Mouse (Mus musculus): ENCODE results near the gene Olfr91. TPM values are rescaled to one million over a fixed set of nuclear protein-coding genes. Genes with fewer than 3 reads are reported as not detected.
"Not testable (repeated sequence)": the region's sequence is repeated elsewhere in the genome, so short reads cannot be mapped to it uniquely, and the experiment has no call there.

The Olfr91 gene
- not detected in 2 replicates for polyA plus RNA-seq (2012; rRNA removed)

DNA sequence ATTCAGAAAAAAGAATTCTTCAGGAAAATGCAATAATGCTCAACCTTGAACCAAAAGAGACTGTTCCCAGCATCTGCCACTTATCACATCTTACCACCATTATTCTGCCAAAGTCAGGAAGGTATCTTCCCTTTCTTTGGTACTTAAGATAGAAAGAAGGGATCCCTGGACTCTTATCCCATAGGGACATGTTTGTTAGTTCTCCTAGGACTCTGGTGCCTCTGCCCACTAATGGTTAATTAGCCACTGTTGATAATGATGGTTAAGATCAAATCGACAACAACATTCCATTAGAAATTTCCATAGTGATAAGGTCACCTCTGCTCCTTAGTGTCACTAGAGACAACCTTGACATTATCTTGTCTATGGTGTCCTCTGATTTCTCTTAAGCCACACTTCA is at the start of gene Olfr91:
TSS of gene Olfr91 (minus strand) at position 101 of the 400 bp plus-strand sequence.
- 94% methylated on average over 1 of the region's 1 CpGs for WGBS
- DNase-seq (ENCODE audit: low read depth, low spot score) = no peak

DNA sequence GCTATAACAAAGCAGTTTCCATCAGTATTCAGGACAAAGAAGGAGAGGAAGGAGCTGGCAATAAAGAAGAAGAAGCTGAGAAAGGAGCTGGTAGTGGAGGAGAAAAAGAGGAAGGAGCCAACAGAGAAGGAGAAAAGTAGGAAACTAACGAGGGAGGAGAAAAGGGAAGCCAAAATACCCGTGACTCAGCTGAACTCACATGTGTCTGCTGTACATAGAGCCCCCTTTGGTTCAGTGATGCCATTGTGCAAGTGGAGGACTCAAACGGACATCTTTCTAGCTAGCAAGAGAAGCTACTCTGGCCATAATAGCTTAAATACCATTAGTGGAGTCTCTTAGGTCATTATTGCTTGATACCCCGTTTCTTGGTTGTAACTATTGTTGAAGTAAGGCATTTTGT is 33.3 kb upstream of the Olfr91 start:
- DNase-seq (ENCODE audit: low read depth, low spot score) = not testable (repeated sequence)
- WGBS = 61% methylated on average over 4 of the region's 4 CpGs

DNA sequence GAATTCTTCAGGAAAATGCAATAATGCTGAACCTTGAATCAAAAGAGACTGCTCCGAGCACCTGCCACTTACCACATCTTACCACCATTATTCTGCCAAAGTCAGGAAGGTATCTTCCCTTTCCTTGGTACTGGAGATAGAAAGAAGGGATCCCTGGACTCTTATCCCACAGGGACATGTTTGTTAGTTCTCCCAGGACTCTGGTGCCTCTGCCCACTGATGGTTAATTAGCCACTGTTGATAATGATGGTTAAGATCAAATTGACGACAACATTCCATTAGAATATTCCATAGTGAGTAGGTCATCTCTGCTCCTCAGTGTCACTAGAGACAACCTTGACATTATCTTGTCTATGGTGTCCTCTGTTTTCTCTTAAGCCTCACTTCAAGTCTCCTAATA is 21.9 kb upstream of the Olfr91 start, which contains the start of gene Olfr92:
TSS of gene Olfr92 (minus strand) at position 101 of the 400 bp plus-strand sequence.
- no peak for DNase-seq (ENCODE audit: low read depth, low spot score)
- 89% methylated on average over 2 of the region's 2 CpGs for WGBS

DNA sequence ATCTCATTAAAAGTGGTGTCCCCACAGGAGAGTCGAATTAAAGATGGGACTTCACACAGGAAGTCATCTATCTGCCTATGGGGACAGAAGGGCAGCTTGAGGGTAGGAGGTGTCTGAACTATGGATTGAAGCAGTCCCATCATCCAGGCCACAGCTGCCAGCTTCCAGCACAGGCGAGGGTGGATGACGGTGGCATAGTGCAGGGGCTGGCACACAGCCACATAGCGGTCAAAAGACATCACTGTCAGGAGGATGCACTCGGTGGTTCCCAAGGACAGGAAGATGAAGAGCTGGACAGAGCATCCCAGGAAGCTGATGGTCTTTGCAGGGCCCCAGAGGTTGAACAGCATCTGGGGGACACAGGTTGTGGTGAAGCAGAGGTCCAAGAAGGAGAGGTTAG is 4.8 kb downstream of the Olfr91 start:
- DNase-seq (ENCODE audit: low read depth, low spot score) = no peak
- WGBS = 63% methylated on average over 5 of the region's 5 CpGs

DNA sequence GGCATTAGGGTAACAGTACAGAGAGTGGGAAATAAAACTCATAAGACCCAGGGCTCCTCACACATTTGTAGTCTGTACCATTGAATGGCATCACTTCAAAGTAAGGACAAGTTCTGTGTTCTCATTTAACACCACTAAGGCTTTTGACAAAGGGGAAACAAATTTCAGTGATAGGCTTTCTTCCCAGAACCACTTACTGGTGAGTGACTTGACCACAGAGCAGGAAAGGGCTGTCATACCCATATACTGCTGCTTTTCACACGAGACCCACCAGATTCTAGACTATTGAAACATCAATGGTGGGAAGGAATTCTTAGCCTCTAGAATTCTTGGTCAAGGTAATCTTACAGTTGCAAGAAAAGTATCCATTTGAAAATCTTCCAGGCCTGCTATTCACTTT is 5.9 kb downstream of the Olfr91 start:
- 59% methylated on average over 1 of the region's 1 CpGs for WGBS
- DNase-seq (ENCODE audit: low read depth, low spot score) = no peak

DNA sequence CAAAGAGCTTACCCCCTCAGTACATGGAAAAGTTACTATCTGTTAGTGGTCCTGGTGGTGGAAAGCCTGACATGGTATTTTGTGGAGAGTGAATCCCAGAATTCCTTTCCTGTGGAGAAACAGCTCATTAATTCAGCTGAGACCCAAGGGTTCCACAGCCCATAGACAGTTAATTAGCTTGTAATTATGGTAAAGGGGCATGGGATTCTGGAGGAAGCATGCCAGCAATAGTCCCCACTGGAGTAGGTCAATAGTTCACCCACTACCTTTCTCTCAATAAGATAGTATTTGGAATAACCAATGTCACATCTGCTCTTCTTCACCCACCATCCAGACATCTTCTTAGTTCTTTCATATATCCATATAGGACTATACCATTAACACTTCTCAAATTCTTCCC is 9.7 kb downstream of the Olfr91 start, which contains the start of gene Olfr90:
TSS of gene Olfr90 (minus strand) at position 101 of the 400 bp plus-strand sequence.
- no peak for DNase-seq (ENCODE audit: low read depth, low spot score)

DNA sequence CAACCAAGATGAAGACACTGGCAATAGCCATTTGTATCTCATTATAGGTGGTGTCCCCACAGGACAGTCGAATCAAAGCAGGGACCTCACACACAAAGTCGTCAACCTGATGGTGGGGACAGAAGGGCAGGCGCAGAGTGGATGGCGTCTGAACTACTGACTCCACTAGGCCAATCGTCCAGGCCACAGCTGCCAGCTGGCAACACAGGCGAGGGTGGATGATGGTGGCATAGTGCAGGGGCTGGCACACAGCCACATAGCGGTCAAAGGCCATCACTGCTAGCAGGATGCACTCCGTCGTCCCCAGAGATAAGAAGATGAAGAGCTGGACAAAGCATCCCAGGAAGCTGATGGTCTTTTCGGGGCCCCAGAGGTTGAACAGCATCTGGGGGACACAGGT is 12.5 kb downstream of the Olfr91 start:
- no peak for DNase-seq (ENCODE audit: low read depth, low spot score)
- 43% methylated on average over 10 of the region's 10 CpGs for WGBS

DNA sequence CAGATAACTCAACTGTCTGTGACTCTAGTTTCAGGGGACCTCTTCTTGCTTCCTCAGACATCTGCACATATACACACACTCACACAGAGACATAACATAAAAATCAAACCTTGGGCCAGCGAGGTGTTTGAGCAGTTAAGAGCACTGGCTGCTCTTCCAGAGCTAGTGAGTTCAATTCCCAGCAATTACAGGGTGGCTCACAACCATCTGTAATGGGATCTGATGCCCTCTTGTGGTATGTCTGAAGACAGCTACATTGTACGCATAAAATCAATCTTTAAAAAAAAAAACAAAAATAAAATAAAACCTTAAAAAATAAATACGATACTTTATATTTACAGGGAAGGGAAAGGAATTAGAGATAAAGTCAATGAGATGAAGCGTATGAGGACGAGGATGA is 13.4 kb downstream of the Olfr91 start:
- 70% methylated on average over 5 of the region's 5 CpGs for WGBS
- no peak for DNase-seq (ENCODE audit: low read depth, low spot score)

DNA sequence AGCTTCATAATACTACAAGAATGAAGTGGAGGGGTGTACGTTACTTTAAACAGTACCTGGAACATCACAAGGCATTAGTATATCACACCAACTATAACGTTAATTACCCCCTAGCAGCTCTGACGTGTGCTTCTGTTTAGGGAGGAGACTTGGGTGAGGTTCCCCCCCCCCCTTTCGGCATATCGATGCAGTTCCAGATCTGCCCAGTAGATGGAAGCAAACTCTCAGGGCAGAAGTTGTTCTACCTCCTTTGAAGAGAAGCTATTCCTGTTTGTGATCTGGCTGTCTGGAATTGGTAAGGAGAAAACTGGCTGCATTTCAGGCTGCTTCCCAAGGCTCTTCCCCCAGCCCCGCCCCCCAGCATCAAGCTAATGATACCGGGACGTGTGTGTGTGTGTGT is 14.8 kb downstream of the Olfr91 start:
- WGBS = 2% methylated on average over 8 of the region's 8 CpGs

DNA sequence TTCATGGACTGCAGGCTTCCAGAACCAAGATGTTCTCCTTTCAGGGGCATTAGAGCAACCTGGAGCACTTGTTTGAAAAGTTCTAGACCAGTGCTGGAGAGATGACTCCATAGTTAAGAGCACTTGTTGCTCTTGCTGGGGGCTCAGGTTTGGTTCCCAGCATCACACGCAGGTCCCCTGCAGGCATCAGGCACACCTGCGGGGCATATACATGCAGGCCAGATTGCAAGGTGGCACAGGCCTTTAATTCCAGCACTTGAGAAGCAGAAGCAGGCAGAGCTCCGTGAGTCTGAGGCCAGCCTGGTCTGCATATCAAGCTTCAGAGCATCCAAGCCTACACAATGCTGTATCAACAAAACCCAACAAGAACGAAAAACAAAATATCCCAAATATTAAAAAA is 16.4 kb downstream of the Olfr91 start:
- WGBS = 89% methylated on average over 4 of the region's 4 CpGs
- DNase-seq (ENCODE audit: low read depth, low spot score) = no peak

More for the DNA sequence above, 14.8 kb downstream of the Olfr91 start:
- peak; percentile 43 for DNase-seq (ENCODE audit: low read depth, low spot score)

DNA sequence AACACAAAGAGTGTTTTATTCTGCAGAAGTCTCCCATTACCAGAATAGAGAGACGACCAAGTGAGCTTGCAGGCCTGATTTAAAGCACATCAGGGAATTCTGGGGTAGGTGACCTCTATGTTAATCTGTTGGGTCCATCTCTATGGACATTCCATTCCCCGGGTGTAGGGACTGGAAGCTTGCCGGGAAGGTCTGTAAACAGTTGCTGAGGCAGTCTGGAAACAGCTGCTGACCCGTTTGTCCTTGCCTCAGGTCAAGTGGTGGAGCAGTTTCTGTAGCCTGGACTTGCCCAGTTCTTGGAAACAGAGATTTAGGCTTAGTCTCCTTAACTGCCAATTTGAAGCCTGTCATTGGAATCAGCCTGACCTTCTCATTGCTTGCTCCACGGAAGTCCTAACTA is 18.0 kb downstream of the Olfr91 start:
- no peak for DNase-seq (ENCODE audit: low read depth, low spot score)
- 15% methylated on average over 5 of the region's 5 CpGs for WGBS

DNA sequence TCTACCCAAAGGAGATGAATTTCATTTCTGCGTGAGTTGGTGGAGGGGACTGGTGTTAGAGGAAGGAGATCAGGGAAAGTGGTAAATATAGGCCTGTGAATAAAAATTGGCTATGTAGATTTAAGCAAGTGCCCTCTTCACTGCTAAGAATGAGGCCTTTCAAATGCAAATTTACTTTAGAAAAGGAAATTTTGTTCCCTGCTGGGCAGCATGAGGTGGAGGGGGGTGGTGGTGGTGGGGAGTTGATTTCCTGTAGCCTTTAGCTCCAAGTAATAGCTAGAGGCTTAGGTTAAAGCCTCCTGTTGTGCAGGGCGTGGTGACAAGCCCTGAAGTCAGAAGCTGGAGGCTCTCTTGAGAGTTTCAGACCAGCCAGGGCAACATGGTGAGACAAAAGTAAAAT is 19.1 kb downstream of the Olfr91 start:
- no peak for DNase-seq (ENCODE audit: low read depth, low spot score)
- WGBS = 57% methylated on average over 2 of the region's 2 CpGs

DNA sequence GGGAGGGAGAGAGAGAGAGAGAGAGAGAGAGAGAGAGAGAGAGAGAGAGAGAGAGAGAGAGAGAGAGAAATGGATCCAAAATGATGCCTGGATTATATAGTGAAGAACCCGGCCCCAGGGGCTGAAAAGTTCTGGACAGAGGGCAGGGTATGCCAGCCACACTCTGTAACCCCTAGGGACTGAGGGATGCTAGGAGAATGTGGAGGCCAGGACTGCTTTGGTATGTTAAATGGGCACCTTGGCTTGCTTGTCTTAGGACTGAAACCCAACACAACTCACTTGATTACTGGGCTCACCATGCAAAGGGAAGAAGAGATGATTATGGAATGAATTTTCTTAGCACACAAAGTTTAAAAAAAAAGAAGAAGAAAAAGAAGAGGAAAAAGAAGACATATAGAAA is 19.9 kb downstream of the Olfr91 start:
- WGBS = 38% methylated on average over 1 of the region's 1 CpGs
- DNase-seq (ENCODE audit: low read depth, low spot score) = no peak

DNA sequence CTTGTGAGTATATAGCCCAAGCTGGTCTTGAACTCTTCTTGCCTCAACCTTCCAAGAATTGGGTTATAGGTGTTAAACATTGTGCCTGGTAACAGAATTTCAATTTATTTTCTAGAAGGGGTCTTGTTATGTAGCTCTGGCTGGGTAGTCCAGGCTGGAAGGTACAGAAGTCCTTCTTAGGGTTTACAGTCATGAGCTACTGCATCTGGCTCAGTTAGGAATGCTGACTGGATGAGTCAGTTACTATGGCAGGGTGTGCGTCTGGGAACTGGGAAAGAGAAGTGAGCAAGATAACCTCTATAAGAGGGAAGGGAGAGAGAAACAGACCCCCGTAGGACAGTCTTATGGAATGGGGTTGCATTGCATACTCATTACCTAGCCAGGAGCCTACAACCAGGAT is 22.3 kb downstream of the Olfr91 start:
- DNase-seq (ENCODE audit: low read depth, low spot score) = no peak
- 82% methylated on average over 2 of the region's 2 CpGs for WGBS

DNA sequence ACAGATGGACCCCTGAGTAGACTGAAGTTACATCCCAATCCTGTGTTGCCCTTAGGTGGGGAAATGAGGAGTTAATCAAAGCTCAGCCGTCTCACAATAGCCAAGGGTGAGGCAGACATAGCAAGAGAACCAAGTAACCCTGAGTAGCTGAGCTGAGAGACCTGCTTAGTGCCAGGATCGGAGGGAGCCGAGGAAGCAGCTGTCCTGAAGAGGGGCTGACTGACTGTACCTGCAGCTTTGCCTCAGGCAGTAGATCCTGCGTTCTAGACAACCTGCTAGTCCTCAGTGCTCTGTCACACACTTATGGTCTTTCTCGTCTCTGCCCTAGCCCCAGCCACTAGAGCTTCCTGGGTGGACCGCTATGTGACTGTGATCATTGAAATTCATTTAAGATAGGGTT is 22.9 kb downstream of the Olfr91 start:
- DNase-seq (ENCODE audit: low read depth, low spot score) = no peak
- WGBS = 90% methylated on average over 6 of the region's 6 CpGs

DNA sequence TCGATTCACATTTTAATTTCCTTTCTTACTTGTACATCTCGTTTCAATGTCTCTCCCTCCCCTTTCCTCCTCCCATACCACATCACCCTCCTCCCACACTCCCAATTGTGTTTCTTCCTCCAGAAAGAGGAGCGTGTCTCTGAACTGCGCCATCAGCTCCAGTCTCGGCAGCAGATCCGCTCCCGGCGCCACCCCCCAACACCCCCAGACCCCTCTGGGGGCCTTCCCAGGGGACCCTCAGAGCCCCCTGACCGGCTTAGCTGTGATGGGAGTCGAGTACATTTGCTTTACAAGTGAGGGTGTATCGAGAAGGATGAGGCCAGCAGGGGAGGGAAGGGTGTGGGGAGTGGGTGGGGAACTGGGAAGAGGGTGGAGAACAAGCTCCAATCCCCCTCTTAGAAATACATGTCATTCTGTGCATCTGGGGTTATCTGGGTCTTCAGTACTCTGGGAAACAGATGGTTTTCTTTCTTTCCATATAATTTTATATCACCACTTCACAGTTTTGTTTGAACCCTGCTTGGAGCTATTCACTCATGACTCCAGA is 25.3 kb downstream of the Olfr91 start:
- DNase-seq (ENCODE audit: low read depth, low spot score) = no peak
- 79% methylated on average over 11 of the region's 11 CpGs for WGBS

DNA sequence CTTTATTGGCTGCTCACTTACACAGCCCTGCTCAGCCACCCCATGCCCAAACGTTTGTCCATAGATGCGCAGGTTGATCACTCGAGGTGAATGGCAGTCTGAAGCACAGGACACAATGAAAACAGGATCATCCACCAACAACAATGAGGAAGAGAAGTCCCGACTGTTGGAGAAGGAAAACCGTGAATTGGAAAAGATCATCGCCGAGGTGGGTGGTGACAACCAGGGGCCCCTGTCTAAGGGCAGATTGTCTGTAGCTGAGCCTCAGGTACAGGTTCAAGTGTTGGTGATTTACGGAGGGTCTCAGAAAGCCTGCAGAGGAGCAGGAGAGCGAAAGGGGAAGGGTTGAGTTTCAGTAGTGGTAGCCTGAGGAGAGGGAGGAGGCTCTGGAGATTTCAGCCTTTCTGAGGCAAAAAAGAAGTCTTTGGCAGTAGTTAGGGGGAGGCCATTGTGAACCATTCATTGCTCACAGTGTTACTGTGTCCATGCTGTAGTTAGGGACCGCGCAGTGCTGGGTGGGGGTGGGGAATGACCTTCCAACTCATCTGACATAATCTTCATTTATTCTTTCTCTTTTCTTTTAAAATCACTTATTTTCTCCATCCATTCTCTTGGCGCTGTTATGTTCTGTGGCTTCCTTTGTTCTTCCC is 25.9 kb downstream of the Olfr91 start:
- no peak for DNase-seq (ENCODE audit: low read depth, low spot score)
- WGBS = 85% methylated on average over 12 of the region's 12 CpGs

DNA sequence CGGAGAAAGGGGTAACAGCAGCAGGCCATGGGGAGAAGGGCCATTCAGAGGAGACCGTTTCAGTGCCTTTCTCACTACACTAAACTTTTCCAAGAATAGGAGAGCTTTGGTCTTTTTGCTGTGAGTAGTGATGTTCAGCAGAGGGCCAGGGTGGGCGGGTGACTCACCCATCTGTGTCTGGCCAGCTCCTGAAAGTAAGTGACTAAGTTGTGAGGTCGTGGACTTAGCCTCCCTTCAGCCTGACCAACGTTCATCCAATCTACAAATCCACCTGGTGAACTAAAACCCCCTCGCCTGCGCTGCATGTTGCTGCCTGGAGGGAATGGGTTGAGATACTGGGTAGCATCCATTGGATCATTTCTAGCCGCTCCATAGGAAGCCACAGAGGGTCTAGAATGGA is 28.0 kb downstream of the Olfr91 start:
- WGBS = 81% methylated on average over 8 of the region's 8 CpGs
- DNase-seq (ENCODE audit: low read depth, low spot score) = no peak

DNA sequence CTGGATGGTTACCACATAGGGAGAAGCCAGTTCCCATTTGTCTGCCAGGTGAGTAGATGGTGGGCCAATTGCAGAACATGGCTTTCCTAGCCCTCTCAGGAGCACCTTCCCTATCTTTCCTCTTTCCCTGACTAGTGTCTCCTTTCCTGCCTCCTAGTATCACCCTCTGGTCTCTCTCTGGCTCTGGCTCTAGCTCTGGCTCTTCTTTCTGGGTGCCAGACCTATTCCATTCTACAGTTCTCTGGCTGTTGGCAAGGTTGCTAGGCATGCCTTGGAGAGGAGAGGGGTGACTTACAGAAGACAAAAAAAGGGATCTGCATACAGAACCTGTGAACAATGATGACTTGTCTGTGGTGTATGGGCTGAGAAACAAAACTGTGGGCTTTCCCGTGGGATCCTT is 30.2 kb downstream of the Olfr91 start:
- 86% methylated on average over 1 of the region's 1 CpGs for WGBS
- DNase-seq (ENCODE audit: low read depth, low spot score) = no peak

DNA sequence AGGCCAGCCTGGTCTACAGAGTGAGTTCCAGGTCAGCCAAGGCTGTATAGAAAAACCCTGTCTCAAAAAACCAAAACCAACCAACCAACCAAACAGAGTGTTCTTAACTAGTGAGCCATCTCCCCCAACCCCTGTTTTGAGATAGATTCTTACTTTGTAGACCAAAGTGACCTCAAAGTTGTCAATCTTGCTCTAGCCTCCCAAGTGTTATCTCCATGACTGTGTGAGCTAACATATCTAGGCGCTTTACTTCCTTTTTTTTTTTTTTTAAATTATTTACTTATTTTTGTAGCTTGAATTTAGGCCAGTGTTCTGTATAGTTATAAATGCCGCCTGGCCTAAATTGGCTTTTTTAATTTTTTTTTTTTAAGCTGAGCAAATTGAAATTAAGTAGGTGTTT is 32.1 kb downstream of the Olfr91 start:
- WGBS = 98% methylated on average over 2 of the region's 2 CpGs
- DNase-seq (ENCODE audit: low read depth, low spot score) = no peak

DNA sequence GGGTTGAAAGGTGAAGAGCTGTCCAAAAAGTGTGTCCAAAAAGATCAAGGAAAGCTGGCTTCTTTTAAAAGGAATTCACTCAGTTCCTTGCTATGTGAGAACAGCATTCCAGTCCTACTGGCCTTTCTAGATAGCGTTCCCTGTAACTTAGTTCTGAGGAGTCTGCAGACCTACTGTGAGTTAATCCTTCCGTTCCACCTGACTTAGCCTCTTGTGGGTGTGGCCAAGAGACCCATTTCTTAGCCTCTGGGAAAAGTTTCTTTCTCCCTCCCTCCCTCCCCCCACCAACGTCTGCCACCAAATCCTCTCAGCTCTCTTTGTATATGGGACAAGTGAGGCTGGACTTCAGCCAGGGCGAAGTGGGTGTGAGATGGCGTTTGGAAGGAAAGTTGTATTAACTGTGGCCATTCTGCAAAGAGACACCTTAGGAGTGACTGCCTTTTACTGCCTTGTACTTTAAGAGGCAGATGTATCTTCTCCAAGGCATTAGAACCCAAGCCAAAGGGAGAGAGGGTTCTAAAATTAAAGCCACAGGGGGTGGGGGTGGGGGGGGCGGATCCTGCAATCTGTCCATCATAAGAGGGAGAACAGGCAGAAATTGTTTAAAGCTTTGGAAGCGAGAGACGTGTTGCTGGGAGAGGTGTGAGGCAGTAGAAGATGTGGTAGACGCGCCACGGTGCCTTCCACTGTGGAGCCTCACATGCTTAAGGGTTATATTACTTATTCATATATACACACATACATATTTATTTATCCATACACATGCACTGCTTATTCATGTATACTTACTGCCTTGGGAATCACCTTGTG is 34.2 kb downstream of the Olfr91 start:
- WGBS = 82% methylated on average over 11 of the region's 11 CpGs
- DNase-seq (ENCODE audit: low read depth, low spot score) = no peak

All from large intestine, adult 2 months (tissue).